Comparison of ENCODE assay signal across 9 mouse cellular contexts in genomic region chr2:36049567-36049954, GRCm38 (mm10). TPM values are rescaled to one million over a fixed set of nuclear protein-coding genes. Genes with fewer than 3 reads are reported as not detected.
A peak's percentile ranks its signal among the peaks of the same experiment; 100 is the strongest.
DNase-seq lines count a peak whose midpoint lies in the region; ATAC-seq and TF ChIP-seq lines count a peak whose summit lies in the region.
"Had no signal": no experiment of that assay in that cellular context is flagged by ENCODE, and none has a peak within 500 bp of the region (broad histone marks: within the 10 kb centered on the region; RNA-seq: fewer than 3 reads in every experiment).

No protein-coding gene starts in this region.

- H3K4me1 ChIP-seq in erythroblast, embryonic 14.5 days (ENCODE audit: control insufficient read depth) = peaks cover 29% of the 10 kb centered on the region
- H3K4me1 ChIP-seq in neural tube, embryonic 11.5 days (ENCODE audit: control insufficient read depth, insufficient read depth, low read length) = peaks cover 5% of the 10 kb centered on the region; the same call in 1 of the 2 replicates
- peaks cover 7 to 9% of the 10 kb centered on the region in 2 experiments for H3K4me1 ChIP-seq in liver, embryonic 14.5 days (replicated peaks; ENCODE audit: control insufficient read depth in 2 of 2, insufficient read depth in 2 of 2, low read length in 1 of 2)

- DNase-seq in neural tube, embryonic 11.5 days (ENCODE audit: low spot score) = no peak
- no peak for DNase-seq in neural tube, embryonic 10.5 days (ENCODE audit: extremely low spot score, low spot score)
- DNase-seq in liver, embryonic 14.5 days (ENCODE audit: low read depth in 3 of 3, low spot score in 3 of 3) = no peak
- no peak for DNase-seq in adrenal gland, adult (ENCODE audit: inconsistent age in 2 of 2, low spot score in 1 of 2)
- DNase-seq in gastrocnemius, postnatal 25 days = no peak
- DNase-seq in gastrocnemius, postnatal 4 days (ENCODE audit: low spot score in 2 of 2) = no peak

- H3K27me3 ChIP-seq in erythroblast, embryonic 14.5 days (ENCODE audit: control insufficient read depth) = peaks cover 7% of the 10 kb centered on the region; the same call in 1 of the 2 replicates
- no peaks in the 10 kb centered on the region for H3K27me3 ChIP-seq in neural tube, embryonic 11.5 days (ENCODE audit: control insufficient read depth, insufficient read depth, low read length)
- H3K27me3 ChIP-seq in liver, embryonic 14.5 days (ENCODE audit: control insufficient read depth, insufficient read depth, low read length) = no peaks in the 10 kb centered on the region

- peak overlapping the region; percentile 78 for H3K4me3 ChIP-seq in erythroblast, embryonic 14.5 days (replicated peaks)
- peak overlapping the region; percentile 80; the same call in 1 of the 2 replicates for H3K4me3 ChIP-seq in neural tube, embryonic 11.5 days (ENCODE audit: low read depth, low read length)
- peak overlapping the region; percentile 25 to 65 for H3K4me3 ChIP-seq in liver, embryonic 14.5 days (ENCODE audit: insufficient read depth in 1 of 2, low read depth in 2 of 2, low read length in 2 of 2)

- TF ChIP-seq EP300 in liver, embryonic 14.5 days (IDR thresholded peaks at IDR 0.05; ENCODE audit: low read depth) = no peak

- no peaks in the 10 kb centered on the region for H3K9me3 ChIP-seq in erythroblast, embryonic 14.5 days (ENCODE audit: control insufficient read depth, low read length)
- H3K9me3 ChIP-seq in neural tube, embryonic 11.5 days (ENCODE audit: control insufficient read depth, low read length) = no peaks in the 10 kb centered on the region
- no peaks in the 10 kb centered on the region for H3K9me3 ChIP-seq in liver, embryonic 14.5 days (ENCODE audit: control insufficient read depth, low read length)

- TF ChIP-seq CTCF in liver, embryonic 14.5 days (IDR thresholded peaks at IDR 0.05; ENCODE audit: low read depth) = no peak

- H3K27ac ChIP-seq in neural tube, embryonic 11.5 days (ENCODE audit: low read depth, low read length) = no peak overlapping the region
- no peak overlapping the region for H3K27ac ChIP-seq in liver, embryonic 14.5 days

- peak overlapping the region; percentile 76 for H3K4me2 ChIP-seq in neural tube, embryonic 11.5 days (ENCODE audit: low read depth)
- H3K4me2 ChIP-seq in liver, embryonic 14.5 days (ENCODE audit: low read depth) = peak overlapping the region; percentile 81

- 49% methylated on average over 10 of the region's 10 CpGs for WGBS in neural tube, embryonic 11.5 days
- 39% methylated on average over 10 of the region's 10 CpGs for WGBS in liver, embryonic 14.5 days (ENCODE audit: insufficient replicate concordance)

- no peak for ATAC-seq in erythroblast, adult 5-6 weeks (replicated peaks; ENCODE audit: low FRiP score, poor library complexity, severe bottlenecking)
- ATAC-seq in neural tube, embryonic 11.5 days (ENCODE audit: insufficient read depth, low FRiP score, low TSS enrichment) = peak; percentile 32
- ATAC-seq in liver, embryonic 14.5 days (ENCODE audit: insufficient read depth) = 0 out of 2 replicates have a peak, but pooled peaks have one; percentile 5

- peaks cover 15% of the 10 kb centered on the region for H3K36me3 ChIP-seq in erythroblast, embryonic 14.5 days (ENCODE audit: control insufficient read depth)
- H3K36me3 ChIP-seq in neural tube, embryonic 11.5 days (ENCODE audit: control insufficient read depth, insufficient read depth, low read length) = no peaks in the 10 kb centered on the region
- no peaks in the 10 kb centered on the region; the same call in 1 of the 2 replicates for H3K36me3 ChIP-seq in liver, embryonic 14.5 days (replicated peaks; ENCODE audit: control insufficient read depth, insufficient read depth, low read depth)

- H3K9ac ChIP-seq in neural tube, embryonic 11.5 days (ENCODE audit: low read length) = no peak overlapping the region
- no peak overlapping the region for H3K9ac ChIP-seq in liver, embryonic 14.5 days (replicated peaks)

RNA-seq across cellular contexts. Expression of gene Morn5, which starts 0.3 kb away (rescaled TPM):
- not detected in 2 replicates for polyA plus RNA-seq in erythroblast, embryonic 14.5 days (2012)
- total RNA-seq in erythroblast, adult 5-6 weeks (2015; ENCODE audit: low replicate concordance) = not detected in 2 replicates
- not detected in 2 replicates for total RNA-seq in erythroblast, adult 5-6 weeks (2017; ENCODE audit: low replicate concordance)
- polyA plus RNA-seq in neural tube, embryonic 11.5 days (2014; fragmentation: Nextera tagmentation; extraction: Ambion mirVana) = 0.84 TPM in 1 of 2 replicates, not detected in the other
- not detected in 2 replicates for polyA plus RNA-seq in liver, embryonic 14.5 days (2012; rRNA removed)
- not detected in 2 replicates for polyA plus RNA-seq in liver, embryonic 14.5 days (2014; fragmentation: Nextera tagmentation; extraction: Ambion mirVana)
- not detected for total RNA-seq in gastrocnemius, postnatal 25 days (2021)
- not detected for total RNA-seq in gastrocnemius, postnatal 4 days (2021)
- total RNA-seq: adrenal gland, postnatal 14 days had no signal

RNA-seq across cellular contexts. Expression of gene Ndufa8, which starts 0.4 kb away (rescaled TPM):
- polyA plus RNA-seq in erythroblast, embryonic 14.5 days (2012) = 6.0 and 7.6 TPM in 2 replicates
- 16.9 and 28.4 TPM in 2 replicates for total RNA-seq in erythroblast, adult 5-6 weeks (2015; ENCODE audit: low replicate concordance)
- 6.5 and 9.3 TPM in 2 replicates for total RNA-seq in erythroblast, adult 5-6 weeks (2017; ENCODE audit: low replicate concordance)
- polyA plus RNA-seq in neural tube, embryonic 11.5 days (2014; fragmentation: Nextera tagmentation; extraction: Ambion mirVana) = 208 and 210 TPM in 2 replicates
- polyA plus RNA-seq in liver, embryonic 14.5 days (2012; rRNA removed) = 45.4 and 56.1 TPM in 2 replicates
- 127 and 128 TPM in 2 replicates for polyA plus RNA-seq in liver, embryonic 14.5 days (2014; fragmentation: Nextera tagmentation; extraction: Ambion mirVana)
- total RNA-seq in gastrocnemius, postnatal 25 days (2021) = 100 to 1,000 TPM; 390 to 396 TPM
- total RNA-seq in gastrocnemius, postnatal 4 days (2021) = 100 to 1,000 TPM; 249 to 250 TPM

RNA-seq across cellular contexts. Expression of gene Lhx6, which starts 55.6 kb away (rescaled TPM):
- polyA plus RNA-seq in erythroblast, embryonic 14.5 days (2012) = 0.02 TPM in 1 of 2 replicates, not detected in the other
- not detected in 2 replicates for total RNA-seq in erythroblast, adult 5-6 weeks (2015; ENCODE audit: low replicate concordance)
- total RNA-seq in erythroblast, adult 5-6 weeks (2017; ENCODE audit: low replicate concordance) = not detected in 2 replicates
- 0.72 and 1.5 TPM in 2 replicates for polyA plus RNA-seq in neural tube, embryonic 11.5 days (2014; fragmentation: Nextera tagmentation; extraction: Ambion mirVana)
- 0.21 and 0.22 TPM in 2 replicates for polyA plus RNA-seq in liver, embryonic 14.5 days (2012; rRNA removed)
- 0.19 and 0.22 TPM in 2 replicates for polyA plus RNA-seq in liver, embryonic 14.5 days (2014; fragmentation: Nextera tagmentation; extraction: Ambion mirVana)
- total RNA-seq in gastrocnemius, postnatal 25 days (2021) = 1 to 10 TPM; 3.7 to 4.0 TPM
- 1 to 10 TPM; 6.5 to 8.0 TPM for total RNA-seq in gastrocnemius, postnatal 4 days (2021)

Comparison
In these comparisons a context has a peak if more than half of its experiments do, and no peak if none do; other contexts are left out.
1. RNA of gene Ndufa8, which starts 0.4 kb away (total RNA-seq): 390 to 396 TPM in gastrocnemius, postnatal 25 days and 249 to 250 TPM in gastrocnemius, postnatal 4 days; 6.5 to 28.4 TPM in erythroblast, adult 5-6 weeks; every median in the first group is over 4 times any median in the second.
2. RNA of gene Lhx6, which starts 55.6 kb away (total RNA-seq): 6.5 to 8.0 TPM in gastrocnemius, postnatal 4 days and 3.7 to 4.0 TPM in gastrocnemius, postnatal 25 days; not detected in erythroblast, adult 5-6 weeks; every median in the first group is over 4 times any median in the second.
3. Peak in every context shown above with its lines, with median percentiles within 50 percentile points of each other: H3K4me3 ChIP-seq.